Mouse (Mus musculus) gastrocnemius, adult 8-10 months (tissue): ENCODE measurements around the gene Bmpr1a. TPM values are rescaled to one million over a fixed set of nuclear protein-coding genes. Genes with fewer than 3 reads are reported as not detected.
A peak's percentile ranks its signal among the peaks of the same experiment; 100 is the strongest.

Experiments
- DNase-seq, 2 experiments: peaks; one replicate each; pipeline ENCODE4 v3.0.0; 2022; ENCODE audit warnings: low spot score in 2 of 2
- total RNA-seq, 4 experiments: library from RNA; stranded (reverse); gene quantifications; 2 replicates each; pipeline ENCODE4 v1.2.4; 2022

Bmpr1a gene
- total RNA-seq, 4 experiments from 2014 or later, result 42.9 to 52.0 (median 48.1) TPM

GRCm38 (mm10) chr14:34505309-34505708 lies 2.2 kb upstream of the Bmpr1a start:
- no peak for DNase-seq

GRCm38 (mm10) chr14:34504377-34504776 lies 1.2 kb upstream of the Bmpr1a start:
- DNase-seq, result no peak

GRCm38 (mm10) chr14:34503759-34504158 lies 618 bp upstream of the Bmpr1a start:
- DNase-seq, result no peak

GRCm38 (mm10) chr14:34502475-34503324 lies 441 bp downstream of the Bmpr1a start:
- peak; percentile 78 to 85 for DNase-seq

- DNase-seq, result peak in 1 of 2 experiments; percentile 41
These were observed 1.2 kb downstream of the Bmpr1a start for GRCm38 (mm10) chr14:34501804-34502474.

- DNase-seq, result no peak
These were observed 1.7 kb downstream of the Bmpr1a start for GRCm38 (mm10) chr14:34501447-34501803.

- DNase-seq, result no peak
These were observed 2.8 kb downstream of the Bmpr1a start for GRCm38 (mm10) chr14:34500309-34500708.

GRCm38 (mm10) chr14:34499664-34500063 lies 3.5 kb downstream of the Bmpr1a start:
- no peak for DNase-seq

GRCm38 (mm10) chr14:34497346-34497745 lies 5.8 kb downstream of the Bmpr1a start:
- no peak for DNase-seq

GRCm38 (mm10) chr14:34493682-34494081 lies 9.5 kb downstream of the Bmpr1a start:
- no peak for DNase-seq

- DNase-seq, result no peak
These were observed 10.5 kb downstream of the Bmpr1a start for GRCm38 (mm10) chr14:34492688-34493087.

- no peak for DNase-seq
These were observed 12.2 kb downstream of the Bmpr1a start for GRCm38 (mm10) chr14:34490965-34491364.

- no peak for DNase-seq
These were observed 13.2 kb downstream of the Bmpr1a start for GRCm38 (mm10) chr14:34489928-34490327.

- DNase-seq, result no peak
These were observed 17.0 kb downstream of the Bmpr1a start for GRCm38 (mm10) chr14:34486169-34486568.

- DNase-seq, result no peak
These were observed 19.4 kb downstream of the Bmpr1a start for GRCm38 (mm10) chr14:34483469-34484341.

- DNase-seq, result no peak
These were observed 31.6 kb downstream of the Bmpr1a start for GRCm38 (mm10) chr14:34471591-34471990.

- no peak for DNase-seq
These were observed 36.9 kb downstream of the Bmpr1a start for GRCm38 (mm10) chr14:34466291-34466690.

- no peak for DNase-seq
These were observed 43.8 kb downstream of the Bmpr1a start for GRCm38 (mm10) chr14:34459386-34459785.

GRCm38 (mm10) chr14:34458880-34459279 lies 44.3 kb downstream of the Bmpr1a start:
- no peak for DNase-seq

GRCm38 (mm10) chr14:34454282-34454681 lies 48.9 kb downstream of the Bmpr1a start:
- DNase-seq, result no peak

- no peak for DNase-seq
These were observed 49.5 kb downstream of the Bmpr1a start for GRCm38 (mm10) chr14:34453648-34454047.

- DNase-seq, result no peak
These were observed 51.3 kb downstream of the Bmpr1a start for GRCm38 (mm10) chr14:34451872-34452271.
